Mouse (Mus musculus) thymus, adult 2 months (tissue): ENCODE measurements around the gene Ehd1.

Experiments used
- CTCF ChIP-seq: fragments of 200-500 bp; IDR thresholded peaks from 2 replicates; pipeline ENCODE4 v1.5.1; 2012; ENCODE audit warnings: mild to moderate bottlenecking, control low read depth, low read length, moderate library complexity, borderline replicate concordance; ENCODE audit not compliant: control insufficient read depth, poor library complexity, insufficient read depth; ENCODE audit errors: extremely low read depth
- POLR2A ChIP-seq: fragments of 200-500 bp; IDR thresholded peaks from 2 replicates; pipeline ENCODE4 v1.6.1; 2012; ENCODE audit warnings: mild to moderate bottlenecking, low read length, control low read depth, moderate library complexity; ENCODE audit not compliant: control insufficient read depth, poor library complexity, insufficient read depth; ENCODE audit errors: extremely low read depth

DNA sequence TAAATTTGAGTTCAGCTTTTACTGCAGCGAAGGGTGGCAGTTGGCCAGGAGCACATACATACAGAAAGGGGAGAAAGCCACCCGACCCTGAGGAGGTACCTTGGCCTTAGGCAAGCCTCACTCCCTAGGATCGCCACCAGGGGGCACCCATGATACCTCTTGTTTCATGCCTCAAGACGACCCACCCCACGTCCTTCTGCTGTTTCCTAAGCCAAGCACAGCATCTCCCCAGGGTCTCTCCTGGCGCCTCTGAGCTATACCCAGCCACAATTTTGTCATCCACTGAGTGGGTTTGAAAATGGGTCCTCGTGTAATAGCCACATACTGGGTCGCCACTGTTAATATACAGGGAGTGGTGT lies 8.4 kb upstream of the Ehd1 start:
- no peak for TF ChIP-seq POLR2A
- TF ChIP-seq CTCF, result peak; percentile 91
